Mouse (Mus musculus): ENCODE results near the gene Atp6v1a. TPM values are rescaled to one million over a fixed set of nuclear protein-coding genes. Genes with fewer than 3 reads are reported as not detected.

Gene Atp6v1a
- polyA plus RNA-seq, 1 experiment = 34.4 TPM

GRCm38 (mm10) chr16:44140186-44140787, 782 bp upstream of the Atp6v1a start:
- Histone ChIP-seq H3K4me1 (ENCODE audit: control insufficient read depth, insufficient read depth, low read length) (peaks cover 3% of the 10 kb centered on the region), H3K4me3 (replicated peaks; ENCODE audit: extremely low read depth, low read depth, low read length) (peak overlapping the region; percentile 65)
- TF ChIP-seq CTCF (IDR thresholded peaks at IDR 0.05; ENCODE audit: insufficient read depth, low read length) = 0 out of 2 replicates have a peak, but pooled peaks have one; percentile 7
- TF ChIP-seq POLR2A (IDR thresholded peaks at IDR 0.05; ENCODE audit: borderline replicate concordance, extremely low read depth, low read depth, low read length) = no peak; the same call in 1 of the 2 replicates
- DNase-seq = peak; percentile 70
- 1% methylated on average over 44 of the region's 44 CpGs for WGBS

GRCm38 (mm10) chr16:44138979-44139535, 448 bp downstream of the Atp6v1a start:
- Histone ChIP-seq H3K4me3 (replicated peaks; ENCODE audit: extremely low read depth, low read depth, low read length) (peak overlapping the region; percentile 82), H3K4me1 (ENCODE audit: control insufficient read depth, insufficient read depth, low read length) (peaks cover 3% of the 10 kb centered on the region)
- DNase-seq = peak; percentile 89
- under 1% methylated on average over 25 of the region's 25 CpGs for WGBS
- TF ChIP-seq CTCF (IDR thresholded peaks at IDR 0.05; ENCODE audit: insufficient read depth, low read length) (no peak), POLR2A (IDR thresholded peaks at IDR 0.05; ENCODE audit: borderline replicate concordance, extremely low read depth, low read depth, low read length) (no peak)

- DNase-seq = no peak
- Histone ChIP-seq H3K4me1 (ENCODE audit: control insufficient read depth, insufficient read depth, low read length) (peaks cover 3% of the 10 kb centered on the region), H3K4me3 (replicated peaks; ENCODE audit: extremely low read depth, low read depth, low read length) (peak overlapping the region; percentile 82)
- under 1% methylated on average over 24 of the region's 24 CpGs for WGBS
- TF ChIP-seq CTCF (IDR thresholded peaks at IDR 0.05; ENCODE audit: insufficient read depth, low read length) (no peak), POLR2A (IDR thresholded peaks at IDR 0.05; ENCODE audit: borderline replicate concordance, extremely low read depth, low read depth, low read length) (peak; percentile 94)
Observed at GRCm38 (mm10) chr16:44138377-44138978, 1.0 kb downstream of the Atp6v1a start.

GRCm38 (mm10) chr16:44136511-44137021, 2.9 kb downstream of the Atp6v1a start:
- Histone ChIP-seq H3K4me1 (ENCODE audit: control insufficient read depth, insufficient read depth, low read length) (peaks cover 5% of the 10 kb centered on the region), H3K4me3 (replicated peaks; ENCODE audit: extremely low read depth, low read depth, low read length) (no peak overlapping the region)
- DNase-seq = no peak
- no peak for TF ChIP-seq POLR2A (IDR thresholded peaks at IDR 0.05; ENCODE audit: borderline replicate concordance, extremely low read depth, low read depth, low read length)
- no peak for TF ChIP-seq CTCF (IDR thresholded peaks at IDR 0.05; ENCODE audit: insufficient read depth, low read length)
- WGBS = 46% methylated on average over 6 of the region's 6 CpGs

- no peak for DNase-seq
- WGBS = 53% methylated on average over 3 of the region's 3 CpGs
- no peak for TF ChIP-seq POLR2A (IDR thresholded peaks at IDR 0.05; ENCODE audit: borderline replicate concordance, extremely low read depth, low read depth, low read length)
- TF ChIP-seq CTCF (IDR thresholded peaks at IDR 0.05; ENCODE audit: insufficient read depth, low read length) = no peak
- Histone ChIP-seq H3K4me1 (ENCODE audit: control insufficient read depth, insufficient read depth, low read length) (peaks cover 3% of the 10 kb centered on the region), H3K4me3 (replicated peaks; ENCODE audit: extremely low read depth, low read depth, low read length) (no peak overlapping the region)
Observed at GRCm38 (mm10) chr16:44133187-44133586, 6.3 kb downstream of the Atp6v1a start.

GRCm38 (mm10) chr16:44132300-44132699, 7.2 kb downstream of the Atp6v1a start:
- H3K4me1 ChIP-seq (ENCODE audit: control insufficient read depth, insufficient read depth, low read length) = peaks cover 3% of the 10 kb centered on the region
- no peak for DNase-seq
- H3K4me3 ChIP-seq (replicated peaks; ENCODE audit: extremely low read depth, low read depth, low read length) = no peak overlapping the region
- TF ChIP-seq POLR2A (IDR thresholded peaks at IDR 0.05; ENCODE audit: borderline replicate concordance, extremely low read depth, low read depth, low read length) = no peak
- no peak for TF ChIP-seq CTCF (IDR thresholded peaks at IDR 0.05; ENCODE audit: insufficient read depth, low read length)
- WGBS = 51% methylated on average over 4 of the region's 4 CpGs

- TF ChIP-seq POLR2A (IDR thresholded peaks at IDR 0.05; ENCODE audit: borderline replicate concordance, extremely low read depth, low read depth, low read length) (no peak), CTCF (IDR thresholded peaks at IDR 0.05; ENCODE audit: insufficient read depth, low read length) (no peak)
- H3K4me3 ChIP-seq (replicated peaks; ENCODE audit: extremely low read depth, low read depth, low read length) = no peak overlapping the region
- 19% methylated on average over 4 of the region's 4 CpGs for WGBS
- no peak for DNase-seq
- H3K4me1 ChIP-seq (ENCODE audit: control insufficient read depth, insufficient read depth, low read length) = peaks cover 7% of the 10 kb centered on the region
Observed at GRCm38 (mm10) chr16:44126437-44126836, 13.1 kb downstream of the Atp6v1a start.

- Histone ChIP-seq H3K4me1 (ENCODE audit: control insufficient read depth, insufficient read depth, low read length) (peaks cover 7% of the 10 kb centered on the region), H3K4me3 (replicated peaks; ENCODE audit: extremely low read depth, low read depth, low read length) (no peak overlapping the region)
- TF ChIP-seq CTCF (IDR thresholded peaks at IDR 0.05; ENCODE audit: insufficient read depth, low read length) = no peak
- TF ChIP-seq POLR2A (IDR thresholded peaks at IDR 0.05; ENCODE audit: borderline replicate concordance, extremely low read depth, low read depth, low read length) = no peak
- 90% methylated on average over 2 of the region's 2 CpGs for WGBS
- no peak for DNase-seq
Observed at GRCm38 (mm10) chr16:44125436-44125835, 14.1 kb downstream of the Atp6v1a start.

- Histone ChIP-seq H3K4me3 (replicated peaks; ENCODE audit: extremely low read depth, low read depth, low read length) (no peak overlapping the region), H3K4me1 (ENCODE audit: control insufficient read depth, insufficient read depth, low read length) (peaks cover 8% of the 10 kb centered on the region)
- 83% methylated on average over 1 of the region's 1 CpGs for WGBS
- DNase-seq = no peak
- TF ChIP-seq CTCF (IDR thresholded peaks at IDR 0.05; ENCODE audit: insufficient read depth, low read length) (no peak), POLR2A (IDR thresholded peaks at IDR 0.05; ENCODE audit: borderline replicate concordance, extremely low read depth, low read depth, low read length) (no peak)
Observed at GRCm38 (mm10) chr16:44124713-44125112, 14.8 kb downstream of the Atp6v1a start.

Data from lung, adult 2 months (tissue).